Mouse (Mus musculus) G1E (cell line): Measurements from ENCODE around the gene Plcb1.

Experiments
- CTCF ChIP-seq: IDR thresholded peaks from 2 replicates; pipeline ENCODE4 v1.5.1; 2012; ENCODE audit warnings: low read depth, low read length, inconsistent platforms, mixed read lengths
- GATA1 ChIP-seq: IDR thresholded peaks from 2 replicates; pipeline ENCODE4 v1.6.1; 2012; ENCODE audit warnings: borderline replicate concordance, low read length, inconsistent platforms, mixed read lengths
- GATA2 ChIP-seq: IDR thresholded peaks from 2 replicates; pipeline ENCODE4 v1.6.1; 2012; ENCODE audit warnings: low read depth, low read length, inconsistent platforms, borderline replicate concordance
- POLR2AphosphoS5 ChIP-seq: IDR thresholded peaks from 2 replicates; pipeline ENCODE4 v1.6.1; 2012; ENCODE audit warnings: low read depth, low read length, inconsistent platforms; ENCODE audit not compliant: insufficient replicate concordance
- TAL1 ChIP-seq: conservative IDR thresholded peaks from 2 replicates; pipeline ENCODE4 v1.6.1; 2012; ENCODE audit warnings: low read depth, low read length, inconsistent platforms, mixed read lengths

GRCm38 (mm10) chr2:135204141-135205120, 418.6 kb downstream of the Plcb1 start:
- TF ChIP-seq CTCF (no peak), TAL1 (no peak), GATA1 (no peak), POLR2AphosphoS5 (no peak), GATA2 (no peak)
